Mouse (Mus musculus) ES-Bruce4 (cell line): Measurements from ENCODE around the gene Kcnj11. TPM values are rescaled to one million over a fixed set of nuclear protein-coding genes. Genes with fewer than 3 reads are reported as not detected.

Source experiments
- H3K27ac ChIP-seq: 2 replicates; pipeline ENCODE4 v1.5.1; 2012; ENCODE audit warnings: low read length, inconsistent platforms; ENCODE audit not compliant: insufficient read depth
- H3K27me3 ChIP-seq: 2 replicates; pipeline ENCODE4 v1.6.1; 2012; ENCODE audit warnings: mild to moderate bottlenecking, low read length, inconsistent platforms; ENCODE audit not compliant: control insufficient read depth, poor library complexity, insufficient read depth, severe bottlenecking
- H3K36me3 ChIP-seq: 2 replicates; pipeline ENCODE4 v1.6.1; 2012; ENCODE audit warnings: inconsistent platforms, mild to moderate bottlenecking, low read length, moderate library complexity; ENCODE audit not compliant: control insufficient read depth, poor library complexity, insufficient read depth, severe bottlenecking
- H3K4me1 ChIP-seq: one replicate; pipeline ENCODE4 v1.8.1; 2011; ENCODE audit warnings: low read length; ENCODE audit not compliant: control insufficient read depth, insufficient read depth
- H3K4me3 ChIP-seq: 2 replicates; pipeline ENCODE4 v1.5.1; 2011; ENCODE audit warnings: low read depth, mild to moderate bottlenecking, low read length
- H3K9ac ChIP-seq: 2 replicates; pipeline ENCODE4 v1.6.1; 2012; ENCODE audit warnings: low read depth, mild to moderate bottlenecking, inconsistent platforms; ENCODE audit not compliant: poor library complexity, severe bottlenecking
- H3K9me3 ChIP-seq: replicated peaks from 2 replicates; pipeline ENCODE4 v1.6.1; 2012; ENCODE audit warnings: mild to moderate bottlenecking, low read length, inconsistent platforms; ENCODE audit not compliant: control insufficient read depth, poor library complexity, insufficient read depth, severe bottlenecking
- CTCF ChIP-seq: IDR thresholded peaks from one replicate; pipeline ENCODE4 v1.8.1; 2011; ENCODE audit warnings: low read depth, low read length
- EP300 ChIP-seq: IDR thresholded peaks from 2 replicates; pipeline ENCODE4 v1.6.1; 2011; ENCODE audit warnings: low read depth, low read length; ENCODE audit not compliant: insufficient read depth
- POLR2A ChIP-seq: IDR thresholded peaks from one replicate; pipeline ENCODE4 v1.8.1; 2011; ENCODE audit warnings: low read length; ENCODE audit not compliant: insufficient read depth
- polyA plus RNA-seq: library from polyadenylated mRNA; stranded (reverse); fragments of >200 nt; gene quantifications from 2 replicates; pipeline ENCODE4 v1.2.4, GENCODE M21; 2011; ENCODE audit warnings: low read depth; ENCODE audit not compliant: missing spikeins, insufficient read depth, insufficient read length

Gene Kcnj11
- polyA plus RNA-seq, 1 experiment = 1.5 TPM

GRCm38 (mm10) chr7:46068831-46069230, 31.7 kb downstream of the Kcnj11 start:
- peaks cover 52% of the 10 kb centered on the region for H3K36me3 ChIP-seq
- no peak for TF ChIP-seq POLR2A
- TF ChIP-seq CTCF = no peak
- TF ChIP-seq EP300 = no peak

GRCm38 (mm10) chr7:46063296-46063695, 37.3 kb downstream of the Kcnj11 start:
- no peaks in the 10 kb centered on the region for H3K9me3 ChIP-seq
- no peak overlapping the region for H3K9ac ChIP-seq
- H3K27ac ChIP-seq = no peak overlapping the region
- no peak for TF ChIP-seq CTCF
- TF ChIP-seq POLR2A = no peak
- no peak for TF ChIP-seq EP300
- no peak overlapping the region for H3K4me3 ChIP-seq
- peaks cover 46% of the 10 kb centered on the region for H3K36me3 ChIP-seq
- peaks cover 3% of the 10 kb centered on the region for H3K4me1 ChIP-seq
- no peaks in the 10 kb centered on the region for H3K27me3 ChIP-seq

More at GRCm38 (mm10) chr7:46068831-46069230, 31.7 kb downstream of the Kcnj11 start:
- Histone ChIP-seq H3K27ac (no peak overlapping the region), H3K9me3 (no peaks in the 10 kb centered on the region), H3K4me3 (no peak overlapping the region), H3K27me3 (no peaks in the 10 kb centered on the region), H3K4me1 (no peaks in the 10 kb centered on the region), H3K9ac (no peak overlapping the region)

GRCm38 (mm10) chr7:46061614-46062013, 39.0 kb downstream of the Kcnj11 start:
- peaks cover 3% of the 10 kb centered on the region for H3K4me1 ChIP-seq
- no peaks in the 10 kb centered on the region for H3K27me3 ChIP-seq
- H3K4me3 ChIP-seq = no peak overlapping the region
- H3K36me3 ChIP-seq = peaks cover 44% of the 10 kb centered on the region
- H3K27ac ChIP-seq = no peak overlapping the region
- no peaks in the 10 kb centered on the region for H3K9me3 ChIP-seq
- H3K9ac ChIP-seq = no peak overlapping the region
- TF ChIP-seq POLR2A (no peak), CTCF (no peak)

- Histone ChIP-seq H3K27me3 (no peaks in the 10 kb centered on the region), H3K27ac (no peak overlapping the region), H3K36me3 (peaks cover 35% of the 10 kb centered on the region), H3K9me3 (no peaks in the 10 kb centered on the region), H3K4me3 (no peak overlapping the region), H3K4me1 (peaks cover 3% of the 10 kb centered on the region), H3K9ac (no peak overlapping the region)
- no peak for TF ChIP-seq EP300
Observed at GRCm38 (mm10) chr7:46060688-46061087, 39.9 kb downstream of the Kcnj11 start.

DNA sequence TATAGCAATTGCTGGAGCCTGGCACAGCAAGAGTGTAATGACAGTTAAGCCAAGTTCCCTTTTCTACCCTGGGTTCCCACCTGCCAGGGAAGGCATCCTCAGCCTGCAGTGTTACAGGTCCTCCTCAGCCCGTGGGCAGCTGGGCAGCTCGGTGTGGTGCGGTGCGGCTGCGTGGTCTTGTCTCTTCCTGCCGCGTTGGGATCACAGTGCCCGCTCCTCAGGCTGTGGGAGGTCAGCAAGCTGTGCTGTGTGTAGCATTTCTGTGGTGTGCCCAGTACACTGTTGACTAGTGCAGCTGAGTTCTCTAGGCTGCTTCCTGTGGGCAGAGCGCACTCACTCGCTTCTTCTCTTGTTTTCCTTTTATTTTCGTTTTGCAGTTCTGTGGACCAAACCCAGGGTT, 41.7 kb downstream of the Kcnj11 start:
- H3K9ac ChIP-seq = no peak overlapping the region
- H3K4me1 ChIP-seq = peaks cover 3% of the 10 kb centered on the region
- no peaks in the 10 kb centered on the region for H3K9me3 ChIP-seq
- TF ChIP-seq CTCF = no peak
- no peak for TF ChIP-seq EP300
- no peak for TF ChIP-seq POLR2A
- H3K36me3 ChIP-seq = peaks cover 43% of the 10 kb centered on the region
- H3K27me3 ChIP-seq = no peaks in the 10 kb centered on the region
- no peak overlapping the region for H3K27ac ChIP-seq
- H3K4me3 ChIP-seq = no peak overlapping the region

DNA sequence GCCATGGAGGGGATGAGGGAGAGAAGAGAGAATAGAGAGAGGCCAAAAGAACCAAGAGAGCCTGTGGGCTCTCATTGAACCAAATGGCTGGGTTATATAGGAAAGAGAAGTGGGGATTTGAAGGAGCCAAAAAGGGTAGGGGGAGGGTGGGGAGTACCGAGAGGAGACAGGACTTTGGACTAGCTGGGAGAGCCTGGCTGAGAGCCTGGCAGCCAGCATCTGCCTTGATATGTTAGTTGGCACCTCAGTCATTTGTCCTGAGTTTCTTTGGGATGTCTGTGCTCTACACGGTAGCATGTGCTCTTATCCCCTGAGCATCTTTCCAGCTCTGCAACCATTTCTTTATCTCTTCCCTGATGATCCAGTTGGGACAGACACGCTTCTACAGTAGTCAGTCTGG, 47.0 kb downstream of the Kcnj11 start:
- H3K27me3 ChIP-seq = no peaks in the 10 kb centered on the region
- H3K27ac ChIP-seq = no peak overlapping the region
- H3K36me3 ChIP-seq = peaks cover 41% of the 10 kb centered on the region
- H3K4me1 ChIP-seq = no peaks in the 10 kb centered on the region
- H3K4me3 ChIP-seq = no peak overlapping the region
- no peak for TF ChIP-seq EP300
- TF ChIP-seq POLR2A = no peak
- TF ChIP-seq CTCF = no peak
- H3K9ac ChIP-seq = no peak overlapping the region
- H3K9me3 ChIP-seq = no peaks in the 10 kb centered on the region
